Mouse (Mus musculus) kidney, embryonic 16.5 days (tissue): Measurements from ENCODE around the gene Ltb4r1. TPM values are rescaled to one million over a fixed set of nuclear protein-coding genes. Genes with fewer than 3 reads are reported as not detected.

ENCODE experiments used
- ATAC-seq: fragments of 200-750 bp; cut with Nextera tagmentation; 2 replicates; pipeline ENCODE4 v1.8.0; 2017; ENCODE audit warnings: moderate TSS enrichment; ENCODE audit not compliant: low FRiP score, low TSS enrichment
- H3K27ac ChIP-seq: fragments of 300-500 bp; sonication (generic); 2 replicates; pipeline ENCODE4 v1.5.1; 2014; ENCODE audit warnings: low read length
- H3K27me3 ChIP-seq: fragments of 300-500 bp; sonication (generic); 2 replicates; pipeline ENCODE4 v1.6.1; 2014; ENCODE audit warnings: low read length, control low read depth, mixed read lengths; ENCODE audit not compliant: insufficient read depth
- H3K36me3 ChIP-seq: fragments of 300-500 bp; sonication (generic); 2 replicates; pipeline ENCODE4 v1.6.1; 2014; ENCODE audit warnings: low read length, control low read depth, mixed read lengths; ENCODE audit not compliant: insufficient read depth
- H3K4me1 ChIP-seq: fragments of 300-500 bp; sonication (generic); 2 replicates; pipeline ENCODE4 v1.6.1; 2014; ENCODE audit warnings: low read length, control low read depth, mixed read lengths; ENCODE audit not compliant: insufficient read depth
- H3K4me2 ChIP-seq: fragments of 300-500 bp; sonication (generic); replicated peaks from 2 replicates; pipeline ENCODE4 v1.6.1; 2014; ENCODE audit warnings: low read depth, low read length
- H3K4me3 ChIP-seq: fragments of 300-500 bp; sonication (generic); 2 replicates; pipeline ENCODE4 v1.5.1; 2014; ENCODE audit warnings: mild to moderate bottlenecking, low read length
- H3K9ac ChIP-seq: fragments of 300-500 bp; sonication (generic); replicated peaks from 2 replicates; pipeline ENCODE4 v1.6.1; 2014; ENCODE audit warnings: low read length
- H3K9me3 ChIP-seq: fragments of 300-500 bp; sonication (generic); 2 replicates; pipeline ENCODE4 v1.6.1; 2016; ENCODE audit warnings: low read length, control low read depth
- WGBS: fragments of 180-500 bp; shearing (Covaris S2); extraction: QIAGEN DNeasy Blood & Tissue Kit; methylation state at CpG from one replicate; pipeline ENCODE4 v1.1.7; 2014; 5-methylcytosine and 5-hydroxymethylcytosine counted together
- polyA plus RNA-seq: library from polyadenylated mRNA; unstranded; fragments of >200 nt; fragmentation: Nextera tagmentation; extraction: Ambion mirVana; gene quantifications from 2 replicates; pipeline ENCODE4 v1.2.1, GENCODE M21; 2015

The Ltb4r1 gene
- polyA plus RNA-seq, 1 experiment from 2014 or later, result 0.92 TPM

GRCm38 (mm10) chr14:55781310-55781709, 15.5 kb downstream of the Ltb4r1 start:
- Histone ChIP-seq H3K9me3 (no peaks in the 10 kb centered on the region), H3K27ac (no peak overlapping the region), H3K4me1 (peaks cover 14% of the 10 kb centered on the region), H3K36me3 (no peaks in the 10 kb centered on the region), H3K4me3 (peak overlapping the region; percentile 28), H3K9ac (peak overlapping the region; percentile 40; the same call in 1 of the 2 replicates), H3K27me3 (peaks cover 12% of the 10 kb centered on the region), H3K4me2 (peak overlapping the region; percentile 41)
- ATAC-seq, result peak; percentile 53; the same call in 1 of the 2 replicates
- WGBS, result 13% methylated on average over 14 of the region's 14 CpGs

GRCm38 (mm10) chr14:55782361-55782960, 16.7 kb downstream of the Ltb4r1 start:
- Histone ChIP-seq H3K27ac (peak overlapping the region; percentile 80), H3K9me3 (no peaks in the 10 kb centered on the region), H3K27me3 (peaks cover 12% of the 10 kb centered on the region), H3K36me3 (no peaks in the 10 kb centered on the region), H3K4me2 (peak overlapping the region; percentile 63), H3K4me1 (peaks cover 14% of the 10 kb centered on the region), H3K4me3 (peak overlapping the region; percentile 51), H3K9ac (peak overlapping the region; percentile 50)
- no peak for ATAC-seq
- WGBS, result 39% methylated on average over 9 of the region's 9 CpGs

- H3K36me3 ChIP-seq, result no peaks in the 10 kb centered on the region
- H3K4me2 ChIP-seq, result peak overlapping the region; percentile 63
- peak; percentile 69 for ATAC-seq
- H3K9ac ChIP-seq, result peak overlapping the region; percentile 62
- peaks cover 23% of the 10 kb centered on the region for H3K4me1 ChIP-seq
- peak overlapping the region; percentile 80 for H3K27ac ChIP-seq
- no peaks in the 10 kb centered on the region for H3K9me3 ChIP-seq
- H3K4me3 ChIP-seq, result peak overlapping the region; percentile 51
- peaks cover 12% of the 10 kb centered on the region for H3K27me3 ChIP-seq
- WGBS, result 1% methylated on average over 31 of the region's 31 CpGs
These were observed 17.6 kb downstream of the Ltb4r1 start for GRCm38 (mm10) chr14:55783171-55783957.

GRCm38 (mm10) chr14:55783958-55784235, 18.1 kb downstream of the Ltb4r1 start, which contains the start of gene Adcy4:
Gene Adcy4, minus strand, starts transcription at chr14:55784095.
- Histone ChIP-seq H3K4me1 (peaks cover 26% of the 10 kb centered on the region), H3K27ac (peak within 1 kb of the TSS; percentile 80), H3K9ac (peak within 1 kb of the TSS; percentile 62), H3K4me3 (peak within 1 kb of the TSS; percentile 51), H3K27me3 (peaks cover 12% of the 10 kb centered on the region), H3K36me3 (no peaks in the 10 kb centered on the region), H3K4me2 (peak within 1 kb of the TSS; percentile 63), H3K9me3 (no peaks in the 10 kb centered on the region)
- ATAC-seq, result peak; percentile 14; the same call in 1 of the 2 replicates
- 6% methylated on average over 13 of the region's 13 CpGs for WGBS

GRCm38 (mm10) chr14:55785195-55785594, 19.4 kb downstream of the Ltb4r1 start:
- peaks cover 26% of the 10 kb centered on the region for H3K4me1 ChIP-seq
- H3K4me3 ChIP-seq, result no peak overlapping the region
- no peak overlapping the region for H3K9ac ChIP-seq
- H3K27ac ChIP-seq, result no peak overlapping the region
- no peak overlapping the region for H3K4me2 ChIP-seq
- no peaks in the 10 kb centered on the region for H3K9me3 ChIP-seq
- H3K36me3 ChIP-seq, result no peaks in the 10 kb centered on the region
- H3K27me3 ChIP-seq, result peaks cover 12% of the 10 kb centered on the region
- WGBS, result 34% methylated on average over 6 of the region's 6 CpGs
- ATAC-seq, result no peak

DNA sequence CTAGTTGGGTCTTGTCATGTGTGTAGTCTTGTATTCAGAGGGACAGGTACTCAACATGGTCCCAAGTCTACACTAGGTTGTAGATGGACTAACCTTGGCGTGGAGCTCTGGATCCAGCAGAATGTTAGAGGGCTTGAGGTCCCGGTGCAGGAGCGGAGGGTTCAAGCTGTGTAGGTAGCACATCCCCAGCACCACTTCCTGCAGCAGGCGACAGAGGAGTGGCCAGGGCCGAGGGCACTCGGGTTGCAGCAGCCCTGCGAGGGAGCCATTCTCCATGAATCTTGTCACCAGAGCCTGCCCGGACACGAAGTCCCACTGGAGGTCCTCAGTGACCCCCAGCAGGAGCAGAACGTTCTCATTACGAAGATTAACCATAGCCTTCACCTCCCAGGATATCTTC, 22.0 kb downstream of the Ltb4r1 start:
- WGBS, result 34% methylated on average over 11 of the region's 11 CpGs
- H3K9ac ChIP-seq, result no peak overlapping the region
- no peaks in the 10 kb centered on the region for H3K36me3 ChIP-seq
- peak overlapping the region; percentile 88 for H3K4me2 ChIP-seq
- peaks cover under 1% of the 10 kb centered on the region; the same call in 1 of the 2 replicates for H3K27me3 ChIP-seq
- H3K4me1 ChIP-seq, result peaks cover 13% of the 10 kb centered on the region
- no peak for ATAC-seq
- no peaks in the 10 kb centered on the region for H3K9me3 ChIP-seq
- peak overlapping the region; percentile 54 for H3K4me3 ChIP-seq
- H3K27ac ChIP-seq, result no peak overlapping the region

DNA sequence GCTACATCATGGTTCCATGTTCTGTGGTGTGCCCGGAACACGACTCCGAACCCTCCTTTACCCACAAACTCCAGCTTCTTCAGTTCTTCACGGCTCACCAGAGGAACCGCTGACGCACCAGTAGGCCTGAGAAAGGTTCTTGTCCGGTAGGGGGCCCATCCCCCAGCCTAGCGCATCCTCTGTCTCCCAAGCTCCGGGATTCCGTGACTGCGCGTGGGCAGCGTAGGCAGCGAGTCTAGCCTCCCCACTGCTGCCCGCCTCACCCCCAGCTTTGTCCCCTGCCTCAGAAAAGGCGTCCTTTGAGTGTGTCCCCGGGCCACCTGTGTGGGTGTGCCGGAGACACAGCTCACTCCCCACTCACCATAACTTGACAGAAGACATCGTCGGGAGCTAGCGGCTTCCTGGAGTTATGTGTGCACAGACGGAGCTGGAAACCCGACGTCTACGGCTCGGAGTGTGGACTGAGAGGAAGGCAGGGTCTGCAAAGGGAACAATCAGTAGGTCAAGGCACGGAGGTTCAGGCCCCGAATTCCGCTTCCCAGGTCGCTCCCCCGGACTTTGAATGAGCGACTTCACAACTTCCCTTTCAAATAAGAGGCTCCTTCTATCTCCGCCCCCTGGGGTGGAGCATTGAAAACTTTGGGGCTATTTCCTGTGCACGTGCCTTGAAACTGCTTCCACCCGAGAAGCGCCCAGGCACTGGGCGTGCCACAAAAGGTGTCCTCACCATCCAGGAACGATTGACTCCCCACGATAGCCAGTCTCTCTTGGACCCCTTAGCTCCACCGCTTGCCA, 22.7 kb downstream of the Ltb4r1 start, which contains the start of gene Ripk3:
TSS of gene Ripk3 (minus strand) at position 610 of the 795 bp plus-strand sequence.
- H3K9ac ChIP-seq, result peak within 1 kb of the TSS; percentile 64
- WGBS, result 4% methylated on average over 40 of the region's 40 CpGs
- peak within 1 kb of the TSS; percentile 88 for H3K4me2 ChIP-seq
- H3K9me3 ChIP-seq, result no peaks in the 10 kb centered on the region
- no peaks in the 10 kb centered on the region for H3K27me3 ChIP-seq
- H3K27ac ChIP-seq, result no peak within 1 kb of the TSS
- peaks cover 12% of the 10 kb centered on the region for H3K4me1 ChIP-seq
- H3K36me3 ChIP-seq, result no peaks in the 10 kb centered on the region
- H3K4me3 ChIP-seq, result peak within 1 kb of the TSS; percentile 54
- peak; percentile 16 for ATAC-seq

- WGBS, result 69% methylated on average over 2 of the region's 2 CpGs
- Histone ChIP-seq H3K9ac (no peak overlapping the region), H3K4me1 (peaks cover 2% of the 10 kb centered on the region), H3K27me3 (no peaks in the 10 kb centered on the region), H3K4me3 (no peak overlapping the region), H3K9me3 (no peaks in the 10 kb centered on the region), H3K4me2 (no peak overlapping the region), H3K36me3 (no peaks in the 10 kb centered on the region), H3K27ac (no peak overlapping the region)
- ATAC-seq, result no peak
These were observed 27.7 kb downstream of the Ltb4r1 start for GRCm38 (mm10) chr14:55793461-55793860.

GRCm38 (mm10) chr14:55793946-55794345, 28.2 kb downstream of the Ltb4r1 start:
- H3K4me2 ChIP-seq, result no peak overlapping the region
- no peaks in the 10 kb centered on the region for H3K9me3 ChIP-seq
- ATAC-seq, result no peak
- no peak overlapping the region for H3K27ac ChIP-seq
- WGBS, result 72% methylated on average over 2 of the region's 2 CpGs
- no peak overlapping the region for H3K4me3 ChIP-seq
- no peaks in the 10 kb centered on the region for H3K27me3 ChIP-seq
- H3K36me3 ChIP-seq, result no peaks in the 10 kb centered on the region
- no peak overlapping the region for H3K9ac ChIP-seq
- no peaks in the 10 kb centered on the region for H3K4me1 ChIP-seq
